Mouse (Mus musculus) gastrocnemius, postnatal 14 days (tissue): Measurements from ENCODE around the gene Iqca. TPM values are rescaled to one million over a fixed set of nuclear protein-coding genes. Genes with fewer than 3 reads are reported as not detected.

Experiments used
- DNase-seq: peaks from one replicate; pipeline ENCODE4 v3.0.0; 2021; ENCODE audit warnings: mixed read lengths
- intact Hi-C: fragments of 180-260 bp; cut with DNase I; formaldehyde crosslinking; loops from one replicate; pipeline ENCODE4 v1.15.1; 2025; ENCODE audit warnings: low total_unique reads
- total RNA-seq, 2 experiments: library from RNA; stranded (reverse); gene quantifications; 2 replicates each; pipeline ENCODE4 v1.2.3; 2021

Gene Iqca
- total RNA-seq, 2 experiments from 2014 or later = 0.16 TPM; not detected in 1

DNA sequence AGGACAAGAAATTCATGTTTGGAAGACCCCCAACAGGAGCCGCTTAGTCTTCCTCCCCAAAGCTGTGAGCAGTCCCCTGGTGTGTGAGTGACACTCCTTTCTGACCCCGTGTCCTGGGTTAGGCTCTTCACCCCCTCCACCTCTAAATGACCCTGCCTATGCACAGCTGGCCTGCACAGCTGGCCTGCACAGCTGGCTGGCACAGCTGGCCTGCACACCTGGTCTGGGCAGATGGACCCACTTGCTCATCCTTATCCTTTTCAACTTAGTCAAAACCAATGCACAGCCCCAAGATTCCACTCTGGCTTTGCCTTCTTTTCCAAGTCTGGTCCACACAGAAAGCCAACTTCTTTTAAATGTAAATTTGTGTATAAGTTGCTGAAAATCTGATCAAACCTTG is 154.5 kb downstream of the Iqca start:
- intact Hi-C loops = no loop called here

DNA sequence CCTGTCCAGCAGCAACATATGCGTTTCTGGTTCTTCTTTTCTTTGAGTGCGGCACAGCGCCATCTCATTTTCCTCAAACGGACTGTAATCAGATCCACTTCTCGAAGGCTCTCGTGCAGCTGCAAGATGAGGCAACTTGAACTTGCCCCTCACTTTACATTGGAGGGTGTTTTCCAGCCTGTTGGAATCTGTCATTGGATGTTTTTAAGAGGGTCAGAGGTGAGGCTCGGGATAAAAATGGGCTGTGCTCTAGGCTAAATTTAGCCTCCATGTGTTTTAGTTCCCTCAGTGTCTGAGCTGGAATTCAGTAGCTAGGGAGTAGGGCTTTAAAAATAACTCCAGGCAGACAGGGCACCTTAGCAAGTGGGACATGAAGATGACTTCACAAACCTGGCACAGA is 155.1 kb downstream of the Iqca start:
- intact Hi-C loops = no loop called here

More for the DNA sequence above, 154.5 kb downstream of the Iqca start:
- no peak for DNase-seq

GRCm38 (mm10) chr1:89992256-89992655 is 160.9 kb downstream of the Iqca start:
- no peak for DNase-seq
- intact Hi-C loops = no loop called here

More for the DNA sequence above, 155.1 kb downstream of the Iqca start:
- DNase-seq = no peak

Other genes starting within 250 kb of the Iqca start
- gene Gbx2, start 222.2 kb downstream of the Iqca start, total RNA-seq = not detected
- 1 to 10 TPM; 7.0 TPM for gene Asb18, start 138.7 kb downstream of the Iqca start, total RNA-seq
- gene Ackr3, start 50.6 kb upstream of the Iqca start, total RNA-seq = 10 to 100 TPM; 14.1 to 16.2 TPM